Comparison of ENCODE assay signal across 18 mouse cellular contexts in genomic region chr13:104460287-104460686, GRCm38 (mm10).
"Had no signal": no experiment of that assay in that cellular context is flagged by ENCODE, and none has a peak within 500 bp of the region (broad histone marks: within the 10 kb centered on the region; RNA-seq: fewer than 3 reads in every experiment).

No protein-coding gene starts in this region.

- DNase-seq: kidney, postnatal 10 days; kidney, postnatal 36 days; layer of hippocampus, postnatal 36 days; liver, embryonic 13.5 days; lung, adult 2 months; lung, postnatal 14 days; lung, postnatal 4 days; midbrain, embryonic 14.5 days; right cerebral cortex, adult 18-20 months; right cerebral cortex, postnatal 14 days; right cerebral cortex, postnatal 4 days; thymus, postnatal 25 days had no signal

- H3K4me2 ChIP-seq: kidney, embryonic 15.5 days; liver, embryonic 13.5 days; midbrain, embryonic 11.5 days; neural tube, embryonic 12.5 days; neural tube, embryonic 15.5 days; stomach, embryonic 15.5 days had no signal

- H3K27me3 ChIP-seq: kidney, embryonic 15.5 days; liver, embryonic 13.5 days; neural tube, embryonic 12.5 days; neural tube, embryonic 15.5 days; stomach, embryonic 15.5 days had no signal

- H3K4me1 ChIP-seq: kidney, embryonic 15.5 days; liver, embryonic 13.5 days; neural tube, embryonic 12.5 days; neural tube, embryonic 15.5 days; stomach, embryonic 15.5 days had no signal

- H3K27ac ChIP-seq: kidney, embryonic 15.5 days; left cerebral cortex, adult 2 months; liver, embryonic 13.5 days; neural tube, embryonic 12.5 days; neural tube, embryonic 15.5 days; stomach, embryonic 15.5 days had no signal

- H3K4me3 ChIP-seq: kidney, embryonic 15.5 days; left cerebral cortex, adult 2 months; liver, embryonic 13.5 days; neural tube, embryonic 12.5 days; neural tube, embryonic 15.5 days; stomach, embryonic 15.5 days had no signal

- H3K9me3 ChIP-seq: kidney, embryonic 15.5 days; liver, embryonic 13.5 days; neural tube, embryonic 12.5 days; neural tube, embryonic 15.5 days; stomach, embryonic 15.5 days had no signal

- H3K36me3 ChIP-seq: kidney, embryonic 15.5 days; liver, embryonic 13.5 days; neural tube, embryonic 12.5 days; neural tube, embryonic 15.5 days; stomach, embryonic 15.5 days had no signal
